ENCODE assay signal across 9 mouse cellular contexts in genomic region chr15:99735631-99736030, GRCm38 (mm10). TPM values are rescaled to one million over a fixed set of nuclear protein-coding genes. Genes with fewer than 3 reads are reported as not detected.
DNase-seq lines count a peak whose midpoint lies in the region; ATAC-seq lines count a peak whose summit lies in the region.
"Had no signal": no experiment of that assay in that cellular context is flagged by ENCODE, and none has a peak within 500 bp of the region (broad histone marks: within the 10 kb centered on the region; RNA-seq: fewer than 3 reads in every experiment).

No protein-coding gene starts in this region.

- peak; percentile 100 for DNase-seq in cerebellum, adult 11 months
- DNase-seq in cerebellum, postnatal 4 days (ENCODE audit: low spot score in 2 of 2): peak; percentile 100
- DNase-seq in kidney, postnatal 14 days: peak; percentile 100
- peak; percentile 100 for DNase-seq in left cerebral cortex, postnatal 4 days
- peak; percentile 100 for DNase-seq in testis, postnatal 10 days (ENCODE audit: low spot score)
- no peak for DNase-seq in Muller cell, postnatal 12 days (ENCODE audit: inconsistent ontology term)
- no peak for DNase-seq in midbrain, embryonic 11.5 days (ENCODE audit: low spot score, missing footprints)

- no peaks in the 10 kb centered on the region for H3K9me3 ChIP-seq in midbrain, embryonic 11.5 days (ENCODE audit: control insufficient read depth, low read length)
- H3K9me3 ChIP-seq: liver, embryonic 15.5 days had no signal

- H3K27me3 ChIP-seq in midbrain, embryonic 11.5 days (ENCODE audit: control insufficient read depth, insufficient read depth, low read length): no peaks in the 10 kb centered on the region
- H3K27me3 ChIP-seq: liver, embryonic 15.5 days had no signal

- H3K9ac ChIP-seq in midbrain, embryonic 11.5 days (ENCODE audit: low read length): no peak overlapping the region
- H3K9ac ChIP-seq: liver, embryonic 15.5 days had no signal

- peaks cover 11% of the 10 kb centered on the region; the same call in 1 of the 2 replicates for H3K36me3 ChIP-seq in midbrain, embryonic 11.5 days (ENCODE audit: control insufficient read depth, insufficient read depth, low read length)

- H3K4me1 ChIP-seq in midbrain, embryonic 11.5 days (ENCODE audit: control insufficient read depth, insufficient read depth, low read length): no peaks in the 10 kb centered on the region
- H3K4me1 ChIP-seq: liver, embryonic 15.5 days had no signal

- intact Hi-C loops in left cerebral cortex, postnatal 4 days (cut with DNase I): no loop called here

- no peak overlapping the region for H3K4me3 ChIP-seq in midbrain, embryonic 11.5 days (ENCODE audit: low read depth, low read length)
- H3K4me3 ChIP-seq: liver, embryonic 15.5 days had no signal

- H3K4me2 ChIP-seq in midbrain, embryonic 11.5 days: no peak overlapping the region
- H3K4me2 ChIP-seq: liver, embryonic 15.5 days had no signal

- WGBS in midbrain, embryonic 11.5 days: 85% methylated on average over 2 of the region's 2 CpGs

- ATAC-seq in cerebellum, adult (ENCODE audit: insufficient number of reproducible peaks, low FRiP score, low TSS enrichment): no peak
- ATAC-seq in midbrain, embryonic 11.5 days (ENCODE audit: low FRiP score): no peak

- no peak overlapping the region for H3K27ac ChIP-seq in midbrain, embryonic 11.5 days (ENCODE audit: low read depth, low read length)
- H3K27ac ChIP-seq: liver, embryonic 15.5 days had no signal

RNA-seq across cellular contexts. Expression of gene Cox14, which starts 10.2 kb away (rescaled TPM):
- 10 to 100 TPM; 68.0 to 73.4 TPM for total RNA-seq in left cerebral cortex, postnatal 4 days (2021)
- 135 and 140 TPM in 2 replicates for polyA plus RNA-seq in midbrain, embryonic 11.5 days (2014; fragmentation: Nextera tagmentation; extraction: Ambion mirVana)

RNA-seq across cellular contexts. Expression of gene Gpd1, which starts 18.3 kb away (rescaled TPM):
- total RNA-seq in left cerebral cortex, postnatal 4 days (2021): 1 to 10 TPM; 6.7 to 6.8 TPM
- 0.14 and 0.18 TPM in 2 replicates for polyA plus RNA-seq in midbrain, embryonic 11.5 days (2014; fragmentation: Nextera tagmentation; extraction: Ambion mirVana)

RNA-seq across cellular contexts. Expression of gene Gm17349, which starts 30.3 kb away (rescaled TPM):
- total RNA-seq in left cerebral cortex, postnatal 4 days (2021): not detected
- polyA plus RNA-seq in midbrain, embryonic 11.5 days (2014; fragmentation: Nextera tagmentation; extraction: Ambion mirVana): not detected in 2 replicates
- polyA plus RNA-seq: liver, embryonic 15.5 days had no signal

RNA-seq across cellular contexts. Expression of gene Smarcd1, which starts 33.7 kb away (rescaled TPM):
- 100 to 1,000 TPM; 134 to 148 TPM for total RNA-seq in left cerebral cortex, postnatal 4 days (2021)
- 111 and 113 TPM in 2 replicates for polyA plus RNA-seq in midbrain, embryonic 11.5 days (2014; fragmentation: Nextera tagmentation; extraction: Ambion mirVana)

RNA-seq across cellular contexts. Expression of gene Cers5, which starts 37.1 kb away (rescaled TPM):
- total RNA-seq in left cerebral cortex, postnatal 4 days (2021): 10 to 100 TPM; 58.0 to 62.3 TPM
- 57.8 and 59.6 TPM in 2 replicates for polyA plus RNA-seq in midbrain, embryonic 11.5 days (2014; fragmentation: Nextera tagmentation; extraction: Ambion mirVana)

Comparison
In these comparisons a context has a peak if more than half of its experiments do, and no peak if none do; other contexts are left out.
1. DNase-seq: peak in cerebellum, adult 11 months (single experiment), cerebellum, postnatal 4 days (2 of 2), kidney, postnatal 14 days (single experiment), left cerebral cortex, postnatal 4 days (single experiment) and testis, postnatal 10 days (single experiment); none in Muller cell, postnatal 12 days (single experiment) and midbrain, embryonic 11.5 days (single experiment).